Mouse (Mus musculus) left cerebral cortex, adult 2 months (tissue): ENCODE data around the gene Ifi35. TPM values are rescaled to one million over a fixed set of nuclear protein-coding genes. Genes with fewer than 3 reads are reported as not detected.
A peak's percentile ranks its signal among the peaks of the same experiment; 100 is the strongest.
"Not testable (repeated sequence)": the region's sequence is repeated elsewhere in the genome, so short reads cannot be mapped to it uniquely, and the experiment has no call there.

Source experiments
- DNase-seq, 2 experiments: peaks; one replicate each; pipeline ENCODE4 v3.0.0; 2021 to 2022; ENCODE audit warnings: low spot score in 2 of 2, mixed read lengths in 1 of 2; ENCODE audit errors: extremely low spot score in 1 of 2
- H3K27ac ChIP-seq: fragments of 200-600 bp; 2 replicates; pipeline ENCODE4 v1.8.1; 2022
- H3K4me3 ChIP-seq: fragments of 200-600 bp; 2 replicates; pipeline ENCODE4 v1.8.1; 2022
- CTCF ChIP-seq: fragments of 200-600 bp; IDR thresholded peaks from 2 replicates; pipeline ENCODE4 v1.8.1; 2022; ENCODE audit warnings: antibody characterized with exemption, mild to moderate bottlenecking, moderate library complexity
- intact Hi-C: fragments of 180-260 bp; cut with DNase I; formaldehyde crosslinking; loops from one replicate; pipeline ENCODE4 v1.15.1; 2025
- total RNA-seq, 2 experiments: library from RNA; stranded (reverse); gene quantifications; 2 replicates each; pipeline ENCODE4 v1.2.3; 2021

The Ifi35 gene
- total RNA-seq, 2 experiments from 2014 or later: 2.4 to 3.2 TPM

GRCm38 (mm10) chr11:101465101-101465868, 17.1 kb downstream of the Ifi35 start:
- Histone ChIP-seq H3K4me3 (peak overlapping the region; percentile 70), H3K27ac (peak overlapping the region; percentile 80)
- intact Hi-C loops: loop anchor here (2.0 kb wide), 1 partner anchor 16 kb away; the partner anchor contains the start of gene Ifi35
- DNase-seq: peak in 1 of 2 experiments; percentile 38
- peak; percentile 1; the same call in 1 of the 2 replicates for TF ChIP-seq CTCF

GRCm38 (mm10) chr11:101465869-101466551, 17.8 kb downstream of the Ifi35 start, which contains the start of gene Vat1:
Gene Vat1, minus strand, starts transcription at chr11:101466230.
- peak; percentile 58 to 66 for DNase-seq
- TF ChIP-seq CTCF: no peak; the same call in 1 of the 2 replicates
- H3K4me3 ChIP-seq: peak within 1 kb of the TSS; percentile 70
- intact Hi-C loops: loop anchor here (2.0 kb wide), 3 partner anchors 17 to 77 kb away; partner anchors contain the start of gene Ifi35
- peak within 1 kb of the TSS; percentile 80 for H3K27ac ChIP-seq

DNA sequence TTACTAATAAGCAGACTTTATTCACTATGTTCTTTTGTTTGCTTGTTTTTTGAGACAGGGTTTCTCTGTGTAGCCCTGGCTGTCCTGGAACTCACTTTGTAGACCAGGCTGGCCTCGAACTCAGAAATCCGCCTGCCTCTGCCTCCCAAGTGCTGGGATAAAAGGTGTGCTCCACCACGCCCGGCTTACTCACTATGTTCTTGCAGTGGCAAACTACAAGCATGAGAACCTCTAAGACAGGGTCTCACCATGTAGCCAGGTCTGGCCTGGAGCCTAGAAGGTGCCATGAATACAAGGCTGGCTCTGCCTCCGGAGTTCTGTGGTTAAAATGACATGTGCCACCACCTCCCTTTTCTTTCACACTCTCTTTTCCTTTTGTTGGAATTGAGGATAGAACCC, 18.3 kb downstream of the Ifi35 start:
- not testable (repeated sequence) for DNase-seq, H3K27ac ChIP-seq
- intact Hi-C loops: loop anchor here (2.0 kb wide), 2 partner anchors 52 to 76 kb away; no protein-coding TSS in a partner anchor

GRCm38 (mm10) chr11:101467477-101468262, 19.5 kb downstream of the Ifi35 start:
- Histone ChIP-seq H3K4me3 (peak overlapping the region; percentile 67), H3K27ac (peak overlapping the region; percentile 76)
- TF ChIP-seq CTCF: peak; percentile 71
- intact Hi-C loops: loop anchor here (2.0 kb wide), 3 partner anchors 51 to 85 kb away; partner anchors contain the start of gene Nbr1
- DNase-seq: peak; percentile 48 to 68

More for the DNA sequence above, 18.3 kb downstream of the Ifi35 start:
- not testable (repeated sequence) for H3K4me3 ChIP-seq

DNA sequence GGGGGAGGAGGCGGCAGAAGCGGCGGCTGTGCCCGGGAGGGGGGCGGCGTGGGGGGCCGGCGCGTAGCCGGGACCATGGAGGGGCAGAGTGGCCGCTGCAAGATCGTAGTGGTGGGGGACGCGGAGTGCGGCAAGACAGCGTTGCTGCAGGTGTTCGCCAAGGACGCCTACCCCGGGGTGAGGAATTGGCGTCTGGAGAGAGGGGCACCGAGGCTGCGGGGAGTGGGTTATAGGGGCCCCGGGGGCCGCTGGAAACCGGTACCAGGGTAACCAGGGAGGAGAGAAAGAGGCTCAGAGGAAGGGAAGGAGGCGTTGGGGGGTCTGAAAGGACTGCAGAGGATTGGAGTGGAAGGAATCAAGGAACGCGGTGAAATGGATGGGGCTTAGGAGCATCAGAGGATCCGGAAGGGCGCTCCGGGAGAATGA, 20.1 kb downstream of the Ifi35 start:
- no peak for TF ChIP-seq CTCF
- DNase-seq: no peak
- H3K27ac ChIP-seq: peak overlapping the region; percentile 76
- intact Hi-C loops: loop anchor here (2.0 kb wide), 1 partner anchor 85 kb away; the partner anchor contains the start of gene Nbr1
- H3K4me3 ChIP-seq: peak overlapping the region; percentile 67

GRCm38 (mm10) chr11:101468731-101469130, 20.5 kb downstream of the Ifi35 start:
- intact Hi-C loops: loop anchor here (2.0 kb wide), 1 partner anchor 84 kb away; the partner anchor contains the start of gene Nbr1
- H3K4me3 ChIP-seq: peak overlapping the region; percentile 67
- TF ChIP-seq CTCF: no peak
- DNase-seq: no peak
- peak overlapping the region; percentile 76 for H3K27ac ChIP-seq

DNA sequence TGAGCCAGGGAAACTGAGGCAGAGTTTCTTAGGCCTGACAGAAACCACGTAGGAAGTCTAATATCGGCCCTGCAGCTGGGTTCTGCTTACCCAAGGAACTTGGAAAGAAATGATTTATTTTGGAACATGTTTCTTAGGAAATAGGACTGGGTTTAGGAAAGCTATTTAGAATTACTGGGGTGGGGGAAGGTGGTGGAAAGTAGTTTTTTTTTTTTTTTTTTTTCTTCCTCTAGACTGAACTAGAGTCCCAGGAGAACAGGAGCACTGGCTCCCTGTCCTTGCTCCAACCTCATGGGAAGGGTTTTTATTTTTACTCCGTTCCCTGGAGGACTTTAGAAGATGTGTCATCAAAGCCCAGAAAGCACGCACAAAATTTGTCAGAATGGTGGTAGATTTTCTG, 20.9 kb downstream of the Ifi35 start:
- no peak for TF ChIP-seq CTCF
- no peak for DNase-seq
- peak overlapping the region; percentile 67 for H3K4me3 ChIP-seq
- H3K27ac ChIP-seq: peak overlapping the region; percentile 76; the same call in 1 of the 2 replicates
- intact Hi-C loops: loop anchor here (2.0 kb wide), 1 partner anchor 84 kb away; the partner anchor contains the start of gene Nbr1

- intact Hi-C loops: no loop called here
Observed at GRCm38 (mm10) chr11:101470206-101470605, 22.0 kb downstream of the Ifi35 start.

DNA sequence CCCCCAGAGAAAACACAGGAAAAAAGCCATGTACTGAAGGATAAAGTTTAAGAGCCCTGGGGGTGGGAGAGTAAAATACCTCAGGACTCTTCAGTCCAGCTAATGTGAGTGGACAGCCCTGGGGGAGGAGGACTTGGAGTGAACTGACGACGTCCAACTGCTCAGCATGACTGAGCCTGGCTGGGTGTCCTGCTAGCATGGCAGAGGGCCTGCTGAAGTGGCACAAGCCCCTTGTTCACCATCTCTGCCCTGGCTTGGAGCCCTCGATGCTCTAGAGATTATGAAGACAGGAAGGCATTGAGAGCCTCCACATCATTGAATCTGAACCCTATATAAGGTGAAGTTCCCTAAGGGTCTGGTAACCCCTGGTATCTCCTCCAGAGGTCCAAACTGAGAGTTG, 23.7 kb downstream of the Ifi35 start:
- no peak for TF ChIP-seq CTCF
- Histone ChIP-seq H3K27ac (peak overlapping the region; percentile 4; the same call in 1 of the 2 replicates), H3K4me3 (no peak overlapping the region)
- intact Hi-C loops: no loop called here
- no peak for DNase-seq

More at GRCm38 (mm10) chr11:101470206-101470605, 22.0 kb downstream of the Ifi35 start:
- Histone ChIP-seq H3K27ac (no peak overlapping the region), H3K4me3 (no peak overlapping the region)
- DNase-seq: no peak
- TF ChIP-seq CTCF: no peak

DNA sequence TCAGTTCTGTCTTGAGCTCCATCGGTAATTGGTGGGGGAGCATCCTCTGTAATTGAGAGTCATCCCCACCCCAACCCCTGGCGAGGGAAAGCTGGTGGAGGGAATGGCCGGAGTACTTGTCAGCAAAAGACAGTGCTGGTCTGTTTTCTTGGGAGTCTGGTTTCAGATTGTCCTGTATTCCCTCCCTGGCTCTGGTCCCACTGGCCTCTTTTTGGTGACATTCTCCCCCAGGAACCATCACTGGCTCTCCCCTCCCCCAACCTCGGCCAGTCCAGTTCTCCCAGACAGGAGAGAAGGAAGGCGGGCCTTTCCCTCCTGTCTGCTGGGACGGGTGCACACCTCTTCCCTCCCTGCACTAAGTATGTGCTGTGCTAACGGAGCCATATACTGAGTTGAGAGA, 24.1 kb downstream of the Ifi35 start:
- peak overlapping the region; percentile 4; the same call in 1 of the 2 replicates for H3K27ac ChIP-seq

DNA sequence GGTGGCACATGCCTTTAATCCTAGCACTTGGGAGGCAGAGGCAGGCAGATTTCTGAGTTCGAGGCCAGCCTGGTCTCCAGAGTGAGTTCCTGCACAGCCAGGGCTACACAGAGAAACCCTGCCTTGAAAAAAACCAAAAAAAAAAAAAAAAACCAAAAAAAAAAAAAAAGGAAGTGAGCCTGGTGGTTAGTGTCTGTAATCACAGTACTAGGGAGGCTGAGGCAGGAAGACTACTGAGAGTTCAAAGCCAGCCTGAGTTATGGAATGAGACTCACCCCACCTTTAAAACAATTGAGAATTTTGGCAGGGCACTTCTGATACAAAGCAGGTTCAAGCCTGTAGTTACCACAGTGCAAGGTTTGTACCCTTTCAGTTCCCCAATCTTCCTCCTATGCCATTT, 25.5 kb downstream of the Ifi35 start:
- intact Hi-C loops, H3K4me3 ChIP-seq, DNase-seq, H3K27ac ChIP-seq: not testable (repeated sequence)

More for the DNA sequence above, 24.1 kb downstream of the Ifi35 start:
- no peak for TF ChIP-seq CTCF
- no peak for DNase-seq
- H3K4me3 ChIP-seq: no peak overlapping the region
- intact Hi-C loops: no loop called here
